Mouse (Mus musculus): Measurements from ENCODE around the gene Mzt1.
"Not testable (repeated sequence)": the region's sequence is repeated elsewhere in the genome, so short reads cannot be mapped to it uniquely, and the experiment has no call there.

Gene Mzt1

DNA sequence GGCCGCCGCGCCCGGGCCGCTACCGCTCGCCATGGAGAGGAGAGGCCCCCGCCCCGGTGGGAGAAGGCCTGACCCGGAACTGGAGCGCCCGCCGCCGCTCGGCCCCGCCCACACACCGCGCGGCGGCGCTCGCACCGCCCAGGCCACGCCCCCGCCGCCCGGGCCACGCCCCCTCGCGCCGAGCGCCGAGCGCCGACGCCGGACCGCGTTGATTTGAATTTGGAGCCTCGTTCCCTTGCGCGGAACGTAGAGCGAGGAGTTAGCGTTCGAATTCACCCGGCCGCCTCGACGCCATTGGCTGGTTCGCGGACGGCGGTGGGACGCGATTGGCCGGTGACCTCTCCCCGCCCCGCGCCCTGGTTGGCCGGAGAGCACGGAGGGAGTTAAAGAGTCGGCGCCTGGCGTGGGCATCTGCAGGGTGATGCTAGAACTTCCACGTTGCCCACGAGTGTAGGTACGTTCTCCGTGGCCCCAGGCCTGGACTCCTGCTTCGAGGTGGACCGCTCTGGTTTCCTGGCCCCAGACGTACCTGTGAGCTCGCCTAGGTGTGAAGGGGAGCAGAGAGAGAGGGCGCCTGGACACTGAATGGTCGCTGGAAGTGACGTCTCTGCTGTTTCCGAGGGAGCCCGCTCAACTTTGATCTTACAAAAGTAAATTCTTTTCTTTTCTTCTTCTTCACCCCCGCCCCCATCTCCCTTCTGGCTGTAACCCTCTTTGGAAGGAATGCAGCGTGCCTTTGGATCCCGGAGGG is at the start of gene Mzt1, which contains the start of gene Bora:
TSS of gene Mzt1 (minus strand) at position 104 of the 751 bp plus-strand sequence.
TSS of gene Bora (plus strand) at position 192 of the 751 bp plus-strand sequence.
- in situ Hi-C loops (cut with MboI; ENCODE audit: low pct_unique_long_range_greater_than_20kb in 1 of 2, low sequenced_read_pairs in 2 of 2, unreplicated experiment in 1 of 2): no loop called here

DNA sequence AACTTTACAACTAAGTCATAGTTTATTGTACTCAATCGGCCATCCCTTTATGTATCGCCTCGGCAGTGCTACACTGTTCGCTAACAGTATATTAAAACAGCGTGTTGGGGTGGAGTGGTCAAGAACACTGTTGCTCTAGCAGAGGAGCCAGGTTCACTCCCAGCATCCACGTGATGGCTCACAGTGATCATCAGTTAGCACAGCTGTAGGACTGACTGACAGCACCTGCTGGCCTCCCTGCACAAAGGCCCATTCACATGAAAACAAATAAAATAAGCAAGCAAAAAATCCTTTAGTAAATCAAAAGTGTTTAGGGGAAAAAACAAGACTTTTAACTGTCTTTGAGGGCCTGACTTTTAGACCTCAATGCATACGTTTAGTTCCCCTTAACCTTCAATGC is 43.0 kb upstream of the Mzt1 start:
- in situ Hi-C loops (cut with MboI; ENCODE audit: low pct_unique_long_range_greater_than_20kb in 1 of 2, low sequenced_read_pairs in 2 of 2, unreplicated experiment in 1 of 2): no loop called here

DNA sequence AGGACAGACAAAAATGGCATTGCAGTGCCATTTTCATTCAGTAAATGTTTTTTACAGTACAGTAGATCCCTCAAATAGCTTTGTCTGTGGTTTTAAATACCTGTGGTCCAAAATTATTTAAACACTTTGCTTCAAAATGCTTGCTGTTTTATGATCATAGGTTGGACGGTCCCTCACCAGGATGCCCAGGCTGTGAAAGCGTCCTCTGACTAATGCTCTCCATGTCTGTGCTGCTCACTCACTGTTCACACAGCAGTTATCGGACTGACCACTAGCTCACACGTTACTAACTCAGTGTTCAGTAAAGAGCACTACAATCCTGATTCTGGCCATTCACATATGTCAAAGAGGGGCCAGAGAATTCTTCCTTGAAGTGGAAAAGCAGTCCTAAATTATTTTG is 25.2 kb upstream of the Mzt1 start:
- in situ Hi-C loops (cut with MboI; ENCODE audit: low pct_unique_long_range_greater_than_20kb in 1 of 2, low sequenced_read_pairs in 2 of 2, unreplicated experiment in 1 of 2): no loop called here

DNA sequence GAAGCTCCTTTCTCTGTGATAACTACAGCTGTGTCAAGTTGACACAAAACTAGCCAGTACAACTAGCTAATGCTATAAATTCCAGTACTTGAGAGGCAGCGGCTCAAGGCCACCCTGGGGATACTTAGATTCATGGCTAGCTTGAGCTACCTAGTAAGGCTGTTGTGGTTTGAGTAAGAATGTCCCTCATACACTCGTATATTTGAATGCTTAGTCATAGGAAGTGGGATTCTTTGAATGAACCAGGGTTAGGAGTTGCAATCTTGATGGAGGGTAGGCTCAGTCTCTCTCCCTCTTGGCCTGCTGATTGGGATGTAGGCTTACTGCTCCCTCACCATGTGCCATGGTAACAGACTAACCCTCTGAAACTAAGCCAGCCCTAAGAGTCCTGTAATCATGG is 17.2 kb upstream of the Mzt1 start:
- in situ Hi-C loops (cut with MboI; ENCODE audit: low pct_unique_long_range_greater_than_20kb in 1 of 2, low sequenced_read_pairs in 2 of 2, unreplicated experiment in 1 of 2): no loop called here

DNA sequence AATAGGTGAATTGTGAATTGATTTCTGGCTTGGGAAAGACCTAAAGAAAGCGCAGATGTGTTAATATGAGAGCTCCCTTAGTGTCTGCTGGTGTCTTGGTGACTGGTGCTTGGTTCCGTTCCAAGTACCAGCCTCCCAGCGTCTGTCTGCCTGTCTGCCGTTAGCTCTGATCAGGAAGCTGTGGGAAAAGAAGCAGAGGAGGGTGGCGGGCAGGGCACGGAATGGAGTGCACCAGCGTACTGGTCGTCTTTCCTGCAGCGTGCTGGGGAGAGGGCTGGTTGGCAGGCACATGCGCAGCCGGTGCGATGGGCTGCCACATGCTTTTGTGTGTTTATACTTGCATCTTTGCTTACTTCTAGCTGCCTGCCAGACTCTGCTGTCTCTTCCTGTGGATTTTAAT is 14.7 kb upstream of the Mzt1 start:
- in situ Hi-C loops (cut with MboI; ENCODE audit: low pct_unique_long_range_greater_than_20kb in 1 of 2, low sequenced_read_pairs in 2 of 2, unreplicated experiment in 1 of 2): no loop called here

DNA sequence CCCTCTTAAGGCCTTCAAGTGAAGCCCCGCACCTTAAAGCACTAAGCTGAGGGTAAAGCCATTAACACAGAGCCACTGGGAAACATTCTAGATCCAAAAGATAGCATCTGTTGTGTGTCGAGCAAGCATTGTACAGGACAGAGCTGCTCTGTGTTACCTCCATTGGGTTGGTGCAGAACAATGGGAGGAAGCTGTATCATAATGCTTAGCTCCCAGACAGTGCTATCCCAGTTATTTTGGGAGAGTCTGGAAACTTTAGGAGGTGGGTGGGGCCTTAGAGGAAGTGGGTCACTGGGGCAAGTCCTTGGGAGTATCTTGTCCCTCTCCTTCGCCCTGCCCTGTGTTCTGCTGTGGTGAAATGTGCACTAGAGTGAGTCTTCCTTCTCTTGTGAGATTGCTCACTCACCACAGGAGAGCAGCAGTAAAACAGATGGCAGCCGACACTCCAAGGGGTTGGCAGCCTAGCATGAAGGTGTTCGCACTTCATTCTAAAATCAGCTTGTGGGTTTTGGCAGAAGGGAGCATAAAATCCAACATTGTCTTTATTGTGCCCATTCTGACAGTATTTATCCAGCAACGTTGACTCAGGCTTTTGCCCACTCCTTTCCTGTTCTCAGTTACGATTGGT is 13.1 kb upstream of the Mzt1 start:
- in situ Hi-C loops (cut with MboI; ENCODE audit: low pct_unique_long_range_greater_than_20kb in 1 of 2, low sequenced_read_pairs in 2 of 2, unreplicated experiment in 1 of 2): no loop called here

DNA sequence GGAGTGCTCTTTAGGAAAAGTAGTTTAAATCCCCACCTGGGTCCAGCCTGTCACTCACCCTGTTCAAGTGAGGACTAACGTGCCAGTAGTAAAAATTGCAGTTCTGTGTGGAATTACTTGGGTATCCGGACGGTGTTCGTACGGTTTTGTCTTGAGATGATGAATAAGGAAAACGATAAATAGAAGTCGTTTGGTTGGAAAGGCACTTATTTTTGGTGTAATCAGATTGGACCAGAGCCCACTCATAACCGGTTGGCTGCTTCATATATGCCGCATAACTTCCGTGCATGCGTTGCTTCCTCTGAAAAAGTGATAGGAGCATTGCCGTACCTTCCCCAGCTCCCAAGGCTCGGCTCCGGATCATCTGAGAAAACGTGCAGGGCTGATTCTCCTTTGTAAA is 848 bp upstream of the Mzt1 start:
- in situ Hi-C loops (cut with MboI; ENCODE audit: low pct_unique_long_range_greater_than_20kb in 1 of 2, low sequenced_read_pairs in 2 of 2, unreplicated experiment in 1 of 2): no loop called here

DNA sequence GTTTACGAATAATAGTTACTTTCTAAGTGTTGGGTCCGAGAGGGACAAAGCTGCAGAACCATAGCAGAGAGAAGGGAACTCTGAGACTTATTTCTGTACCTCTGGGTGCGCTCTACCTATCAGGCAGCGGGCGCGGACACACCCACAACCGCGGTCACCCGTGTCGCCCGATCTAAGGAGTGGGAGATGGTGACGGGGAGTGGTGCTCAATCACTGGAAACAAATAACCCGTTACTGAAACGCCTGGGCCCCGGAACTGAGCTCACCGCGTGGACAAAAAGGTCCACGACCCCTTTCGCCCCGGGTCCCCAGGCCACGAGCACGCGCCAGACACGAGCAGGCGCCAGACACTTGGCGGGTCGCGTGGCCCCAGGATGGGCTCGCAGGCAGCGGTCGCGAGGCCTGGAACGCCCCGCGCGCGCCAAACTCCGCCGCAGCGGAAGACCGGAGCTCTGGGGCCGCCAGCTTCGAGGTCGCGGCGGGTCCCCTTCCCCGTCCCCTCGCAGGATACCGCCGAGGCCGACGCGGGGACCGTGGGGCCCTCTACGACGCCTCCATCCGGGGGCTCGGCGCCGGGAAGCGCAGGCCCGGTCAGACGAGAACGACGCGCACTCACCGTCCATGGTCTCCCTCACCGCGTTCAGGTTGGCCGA is 430 bp downstream of the Mzt1 start:
- in situ Hi-C loops (cut with MboI; ENCODE audit: low pct_unique_long_range_greater_than_20kb in 1 of 2, low sequenced_read_pairs in 2 of 2, unreplicated experiment in 1 of 2): no loop called here

DNA sequence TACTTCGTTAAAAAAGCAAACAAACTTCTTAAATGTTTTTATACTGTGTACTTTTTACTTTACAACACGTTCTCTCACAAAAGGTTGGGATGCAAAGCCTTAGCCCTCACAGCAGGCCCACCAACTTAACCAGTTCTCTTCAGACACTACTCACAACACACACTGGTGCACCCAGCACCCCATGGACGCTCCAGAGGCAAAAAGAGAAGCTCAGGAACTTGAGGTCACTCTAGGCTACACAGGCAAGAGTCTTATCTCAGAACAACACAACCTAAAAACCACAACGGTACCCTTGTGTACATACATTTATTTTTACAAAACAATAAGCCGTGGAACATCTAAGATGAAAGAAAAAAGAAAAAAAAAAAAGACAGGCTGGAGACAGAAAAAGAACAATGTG is 1.2 kb downstream of the Mzt1 start:
- in situ Hi-C loops (cut with MboI; ENCODE audit: low pct_unique_long_range_greater_than_20kb in 1 of 2, low sequenced_read_pairs in 2 of 2, unreplicated experiment in 1 of 2): no loop called here

DNA sequence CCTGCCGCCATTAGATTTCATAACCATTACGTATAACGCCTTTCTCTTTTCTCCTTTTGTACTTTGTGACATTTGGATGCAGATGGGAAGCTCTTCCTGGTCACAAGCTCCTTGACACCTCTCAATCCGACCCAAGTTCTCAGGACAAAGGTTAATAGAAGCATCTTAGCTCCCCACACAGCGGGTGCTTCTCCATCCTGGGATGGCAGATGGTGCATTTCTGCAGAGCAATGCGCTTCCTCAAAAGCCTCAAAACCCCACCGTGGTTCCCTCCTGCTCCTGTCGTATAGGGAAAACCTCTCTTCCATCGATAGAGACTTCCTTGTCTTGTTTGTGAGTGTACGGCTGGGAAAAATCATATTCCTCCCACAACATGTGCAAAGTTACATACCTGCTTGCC is 1.8 kb downstream of the Mzt1 start:
- in situ Hi-C loops (cut with MboI; ENCODE audit: low pct_unique_long_range_greater_than_20kb in 1 of 2, low sequenced_read_pairs in 2 of 2, unreplicated experiment in 1 of 2): no loop called here

DNA sequence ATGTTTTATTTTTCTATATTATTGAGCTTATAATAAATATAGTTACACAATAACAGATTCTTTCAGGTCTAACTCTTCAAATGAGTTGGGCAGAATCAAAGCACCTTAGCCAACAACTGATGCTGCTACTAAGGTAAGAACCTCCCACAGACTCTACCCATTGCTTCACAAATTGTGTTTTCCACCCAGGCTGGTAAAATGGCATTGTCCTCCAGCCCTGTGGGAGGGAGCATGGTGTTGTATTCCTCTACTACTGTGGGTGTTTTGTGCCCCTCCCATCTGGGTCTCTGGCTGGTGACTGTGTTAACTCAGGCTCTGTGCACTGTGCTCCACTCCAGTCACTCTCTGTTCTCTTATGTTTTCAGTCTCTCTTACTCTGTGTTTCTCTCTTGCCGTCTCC is 2.4 kb downstream of the Mzt1 start:
- in situ Hi-C loops (cut with MboI; ENCODE audit: low pct_unique_long_range_greater_than_20kb in 1 of 2, low sequenced_read_pairs in 2 of 2, unreplicated experiment in 1 of 2): no loop called here

DNA sequence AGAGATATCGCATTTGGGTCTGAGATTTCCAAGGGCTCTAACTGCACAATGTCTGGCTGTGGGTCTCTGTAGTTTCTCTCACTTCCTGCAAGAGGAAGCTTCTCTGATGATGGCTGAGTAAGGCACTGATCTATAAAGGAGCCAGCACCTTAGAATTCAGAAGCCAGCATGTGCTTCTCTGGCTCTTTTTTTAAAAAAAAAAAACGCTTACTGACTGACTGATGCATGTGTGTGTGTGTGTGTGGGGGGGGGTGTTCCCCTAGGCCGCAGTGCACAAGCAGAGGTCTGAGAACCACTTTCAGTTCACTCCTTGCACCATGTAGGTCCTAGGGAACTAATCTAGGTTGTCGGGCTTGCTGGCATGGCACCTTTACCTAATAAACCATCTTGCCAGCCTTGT is 4.5 kb downstream of the Mzt1 start:
- in situ Hi-C loops (cut with MboI; ENCODE audit: low pct_unique_long_range_greater_than_20kb in 1 of 2, low sequenced_read_pairs in 2 of 2, unreplicated experiment in 1 of 2): no loop called here

DNA sequence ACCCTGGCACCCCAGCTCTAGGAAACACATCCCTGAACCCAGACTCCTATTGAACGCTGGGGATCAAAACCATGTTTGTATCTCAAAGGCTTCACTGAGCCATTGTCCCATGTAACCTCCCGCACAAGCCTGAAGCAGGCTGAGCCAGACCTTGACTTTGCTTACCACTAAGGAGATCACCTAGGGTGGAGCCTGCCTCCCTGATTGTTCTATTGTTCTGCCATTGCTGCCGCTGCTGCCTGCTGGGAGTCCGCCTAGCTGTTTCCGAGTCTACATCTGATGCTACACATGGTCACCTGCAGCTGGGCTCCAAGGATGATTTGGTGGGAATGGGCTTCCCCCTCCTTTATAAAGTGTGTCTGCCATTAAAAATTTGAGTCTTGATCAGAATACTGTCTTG is 6.6 kb downstream of the Mzt1 start:
- in situ Hi-C loops (cut with MboI; ENCODE audit: low pct_unique_long_range_greater_than_20kb in 1 of 2, low sequenced_read_pairs in 2 of 2, unreplicated experiment in 1 of 2): not testable (repeated sequence)

DNA sequence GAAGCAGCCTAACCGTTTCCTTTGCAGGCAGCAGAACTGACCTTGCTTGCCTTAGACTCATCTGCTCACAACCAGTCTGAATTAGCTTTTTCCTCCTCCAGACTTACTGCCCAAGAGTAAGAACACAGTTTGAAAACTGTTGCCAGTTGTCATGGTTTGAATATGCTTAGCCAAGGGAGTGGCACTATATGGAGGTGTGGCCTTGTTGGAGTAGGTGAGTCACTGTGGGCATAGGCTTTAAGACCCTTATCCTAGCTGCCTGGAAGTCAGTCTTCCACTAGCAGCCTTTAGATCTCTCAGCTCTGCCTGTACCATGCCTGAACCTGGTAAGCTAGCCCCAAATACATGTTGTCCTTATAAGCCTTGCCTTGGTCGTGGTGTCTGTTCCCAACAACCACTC is 8.2 kb downstream of the Mzt1 start:
- in situ Hi-C loops (cut with MboI; ENCODE audit: low pct_unique_long_range_greater_than_20kb in 1 of 2, low sequenced_read_pairs in 2 of 2, unreplicated experiment in 1 of 2): no loop called here

DNA sequence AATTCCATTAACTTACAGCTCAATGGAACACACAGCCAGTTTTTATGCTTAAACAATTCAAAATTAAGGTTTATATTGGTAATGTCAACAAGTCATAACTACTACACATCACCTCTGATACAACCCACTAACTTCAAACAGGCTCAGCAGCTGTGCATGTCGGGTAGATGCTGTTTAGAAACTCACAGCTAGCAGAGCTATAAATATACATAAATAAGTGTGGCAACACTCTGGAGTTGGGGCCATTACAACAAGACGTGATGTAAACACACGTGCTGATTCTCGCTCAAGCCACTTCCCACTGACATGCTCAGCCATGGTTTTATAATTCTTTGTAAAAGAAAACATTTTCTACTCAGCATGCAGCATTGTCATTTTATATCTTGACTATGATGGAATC is 9.9 kb downstream of the Mzt1 start:
- in situ Hi-C loops (cut with MboI; ENCODE audit: low pct_unique_long_range_greater_than_20kb in 1 of 2, low sequenced_read_pairs in 2 of 2, unreplicated experiment in 1 of 2): no loop called here

DNA sequence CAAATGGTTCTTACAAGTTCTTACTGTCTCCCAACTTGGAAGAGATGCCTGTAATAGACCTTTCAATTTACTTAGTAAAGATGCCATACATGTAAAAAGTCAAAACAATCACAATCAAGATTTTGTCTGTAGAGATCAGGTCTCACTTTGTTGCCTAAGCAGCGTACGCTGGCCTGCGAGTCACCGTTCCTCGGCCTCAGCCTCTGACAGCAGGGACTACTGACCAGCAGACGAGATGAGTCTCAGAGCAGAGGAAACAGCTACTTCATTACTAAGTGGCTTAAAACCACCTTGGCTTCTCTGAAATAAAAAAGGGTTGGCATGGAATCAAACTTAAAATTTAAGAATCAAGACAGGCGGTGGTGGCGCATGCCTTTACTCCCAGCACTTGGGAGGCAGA is 11.1 kb downstream of the Mzt1 start:
- in situ Hi-C loops (cut with MboI; ENCODE audit: low pct_unique_long_range_greater_than_20kb in 1 of 2, low sequenced_read_pairs in 2 of 2, unreplicated experiment in 1 of 2): not testable (repeated sequence)

DNA sequence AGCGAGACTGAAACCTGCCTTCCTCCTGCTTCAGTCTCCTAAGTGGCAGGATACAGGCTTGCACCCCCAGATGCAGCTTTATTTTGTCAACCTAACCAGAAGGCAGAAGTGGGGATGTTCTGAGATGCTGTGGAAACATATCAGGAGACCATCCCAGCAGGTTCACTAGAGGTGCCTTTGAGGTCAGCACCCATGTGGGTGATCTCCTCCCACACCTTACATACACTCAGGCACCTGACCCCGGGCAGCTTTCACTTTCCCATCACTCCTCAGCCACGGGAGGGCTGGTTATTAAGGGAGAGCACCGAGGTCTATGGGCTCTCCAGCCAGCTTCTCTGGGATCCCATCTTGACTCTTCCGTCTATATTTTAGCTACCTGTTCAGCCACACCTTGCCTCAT is 13.3 kb downstream of the Mzt1 start:
- in situ Hi-C loops (cut with MboI; ENCODE audit: low pct_unique_long_range_greater_than_20kb in 1 of 2, low sequenced_read_pairs in 2 of 2, unreplicated experiment in 1 of 2): no loop called here

DNA sequence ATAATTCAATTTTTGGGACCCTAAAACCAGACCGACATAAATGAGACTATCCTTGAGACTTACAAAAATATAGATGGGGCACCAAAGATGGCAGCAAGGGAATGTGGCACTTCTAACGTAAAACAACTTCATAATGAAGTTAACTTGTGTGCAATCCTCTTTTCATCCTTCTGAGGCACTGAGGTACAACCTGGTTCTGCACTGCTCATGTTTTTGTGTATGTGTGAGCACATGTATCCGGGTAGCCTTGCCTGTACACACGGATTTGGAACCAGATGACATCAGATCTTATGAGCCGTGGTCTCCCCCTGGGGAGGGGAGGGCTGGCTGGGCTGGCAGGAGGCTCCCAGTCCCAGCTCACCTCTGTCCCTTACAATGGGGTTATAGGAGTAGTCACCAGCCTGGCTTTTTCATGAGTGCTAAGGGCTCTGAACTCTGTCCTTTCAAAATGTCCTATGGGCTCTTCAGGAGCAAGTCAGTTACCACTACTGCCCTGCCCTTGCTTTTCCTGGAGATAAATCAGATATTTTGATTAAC is 14.5 kb downstream of the Mzt1 start:
- in situ Hi-C loops (cut with MboI; ENCODE audit: low pct_unique_long_range_greater_than_20kb in 1 of 2, low sequenced_read_pairs in 2 of 2, unreplicated experiment in 1 of 2): no loop called here

DNA sequence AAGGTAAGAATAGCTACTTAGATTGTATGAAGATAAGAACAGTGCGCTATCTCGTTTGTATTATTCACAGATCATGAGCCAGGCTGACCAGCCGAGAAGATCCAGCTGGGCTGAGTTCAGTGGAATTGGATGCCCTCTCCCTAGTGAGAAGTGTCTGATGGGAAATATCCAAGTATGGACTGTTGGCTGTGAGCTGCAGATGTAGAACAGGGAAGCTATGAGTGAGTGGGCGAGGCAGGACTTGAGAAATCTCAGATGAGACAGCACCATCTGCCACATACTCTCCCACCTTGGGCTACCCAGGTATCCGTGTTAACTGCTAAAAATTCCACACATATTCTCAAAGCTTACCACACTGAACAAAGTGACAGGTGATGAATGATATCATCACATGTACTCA is 15.9 kb downstream of the Mzt1 start:
- in situ Hi-C loops (cut with MboI; ENCODE audit: low pct_unique_long_range_greater_than_20kb in 1 of 2, low sequenced_read_pairs in 2 of 2, unreplicated experiment in 1 of 2): no loop called here
